Mouse (Mus musculus) thymus, postnatal 25 days (tissue): ENCODE data around the gene Ttc33.
"Not testable (repeated sequence)": the region's sequence is repeated elsewhere in the genome, so short reads cannot be mapped to it uniquely, and the experiment has no call there.

ENCODE experiments used
- DNase-seq: peaks from one replicate; pipeline ENCODE4 v3.0.0; 2022

Gene Ttc33

DNA sequence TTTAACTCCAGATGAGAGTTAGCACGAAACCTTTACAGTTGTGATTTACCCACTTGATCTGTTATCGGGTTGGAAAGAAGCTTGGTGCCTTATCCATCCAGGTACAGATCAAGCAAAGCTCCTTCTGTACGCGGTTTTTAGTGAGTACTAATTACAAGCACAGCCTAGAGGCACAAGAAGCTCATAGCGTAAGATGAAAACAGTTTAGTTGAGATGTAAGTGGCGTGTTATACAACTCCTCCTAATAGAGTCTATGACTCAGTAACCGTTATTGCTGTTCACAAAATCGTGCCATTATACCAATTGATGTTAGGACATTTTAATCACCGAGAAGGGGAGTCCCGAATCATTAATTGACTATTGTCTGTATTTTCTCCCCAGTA lies 959 bp downstream of the Ttc33 start:
- no peak for DNase-seq

- DNase-seq = no peak
Measured at GRCm38 (mm10) chr15:5187116-5187515, 1.8 kb downstream of the Ttc33 start.

- no peak for DNase-seq
Measured at GRCm38 (mm10) chr15:5188029-5188428, 2.7 kb downstream of the Ttc33 start.

- no peak for DNase-seq
Measured at GRCm38 (mm10) chr15:5189504-5190093, 4.3 kb downstream of the Ttc33 start.

DNA sequence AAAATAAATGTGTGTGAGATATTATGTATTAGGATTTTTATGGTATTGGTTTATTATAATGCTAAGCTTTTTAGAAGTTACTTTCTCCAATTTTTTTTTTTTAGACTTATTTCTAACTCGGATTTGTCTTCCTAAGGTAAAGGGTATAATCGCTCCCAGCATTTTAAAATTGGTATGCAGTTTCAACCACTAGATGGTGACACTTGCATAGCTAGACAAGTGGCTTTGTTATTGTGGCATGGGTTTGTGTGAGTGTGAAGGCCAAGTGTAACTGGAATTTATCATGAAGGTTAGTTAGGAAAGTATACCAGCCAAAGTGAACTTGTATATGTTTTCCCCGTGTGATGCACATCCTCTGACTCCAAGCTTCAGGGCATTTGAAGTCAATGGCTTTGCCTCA lies 8.5 kb downstream of the Ttc33 start:
- DNase-seq = peak; percentile 9

DNA sequence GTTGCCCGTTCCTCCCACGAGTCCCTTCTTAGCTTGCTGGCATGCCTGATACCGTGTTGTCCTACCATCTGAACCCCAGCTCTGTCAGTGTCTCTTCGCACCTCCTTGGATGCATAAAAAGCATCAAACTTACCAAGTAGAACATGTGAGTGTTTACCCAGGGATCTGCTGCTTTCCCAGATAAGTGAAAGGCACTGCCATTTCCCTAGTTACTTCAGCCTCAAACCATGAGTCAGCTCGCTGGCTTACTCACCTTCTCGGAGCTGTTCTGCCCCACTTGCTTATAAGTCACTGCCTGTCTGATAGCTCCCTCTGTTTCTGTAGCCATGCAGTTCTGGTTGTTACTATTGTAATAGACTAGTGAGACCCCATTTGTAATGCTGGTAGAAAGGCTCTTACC lies 9.1 kb downstream of the Ttc33 start:
- no peak for DNase-seq

GRCm38 (mm10) chr15:5194931-5195330 lies 9.6 kb downstream of the Ttc33 start:
- no peak for DNase-seq

DNA sequence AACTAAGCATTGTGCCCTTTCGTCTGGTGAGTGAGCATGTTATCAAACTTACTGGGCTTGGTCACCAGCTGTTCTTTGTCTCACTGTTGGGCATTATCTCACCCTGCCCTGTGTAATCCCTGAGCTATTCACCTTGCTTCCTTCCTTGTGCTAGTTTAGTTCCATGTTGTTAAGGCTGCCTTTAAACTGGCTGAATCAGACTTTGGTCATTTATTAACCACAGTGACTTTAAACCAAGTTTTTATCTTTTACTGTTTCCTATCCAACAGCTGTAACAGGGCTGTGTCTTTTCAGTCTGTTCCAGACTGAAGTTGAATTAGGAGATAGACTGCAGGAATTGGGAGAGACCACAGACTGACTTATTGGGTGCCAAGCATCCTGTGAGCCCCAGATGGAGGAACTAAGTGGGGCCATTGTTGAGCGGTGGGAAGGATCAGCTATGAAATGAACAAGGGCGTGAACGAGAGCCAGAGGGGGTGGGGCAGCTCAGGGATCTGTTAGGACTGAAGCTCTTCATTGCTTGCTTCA lies 10.7 kb downstream of the Ttc33 start:
- DNase-seq = no peak

GRCm38 (mm10) chr15:5196691-5197090 lies 11.4 kb downstream of the Ttc33 start:
- DNase-seq = no peak

- DNase-seq = no peak
Measured at GRCm38 (mm10) chr15:5205222-5205621, 19.9 kb downstream of the Ttc33 start.

DNA sequence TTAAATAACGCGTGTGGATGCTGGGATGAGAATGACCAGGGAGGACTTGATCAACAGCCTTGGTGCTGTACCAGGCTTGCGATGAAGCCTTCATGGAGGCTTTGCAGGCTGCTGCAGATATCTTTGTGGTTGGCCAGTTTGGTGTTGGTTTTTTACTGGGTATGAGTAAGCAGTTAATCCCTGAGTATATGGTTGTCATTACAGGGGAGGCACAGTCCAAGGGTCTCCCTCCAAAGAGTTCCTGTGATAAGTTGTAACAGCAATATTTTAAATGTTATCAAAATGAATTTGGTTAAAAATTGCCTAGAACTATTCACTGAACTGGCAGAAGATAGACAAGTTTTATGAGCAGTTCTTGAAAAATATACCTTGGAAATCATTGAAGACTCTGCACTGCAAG lies 23.8 kb downstream of the Ttc33 start:
- DNase-seq = no peak

DNA sequence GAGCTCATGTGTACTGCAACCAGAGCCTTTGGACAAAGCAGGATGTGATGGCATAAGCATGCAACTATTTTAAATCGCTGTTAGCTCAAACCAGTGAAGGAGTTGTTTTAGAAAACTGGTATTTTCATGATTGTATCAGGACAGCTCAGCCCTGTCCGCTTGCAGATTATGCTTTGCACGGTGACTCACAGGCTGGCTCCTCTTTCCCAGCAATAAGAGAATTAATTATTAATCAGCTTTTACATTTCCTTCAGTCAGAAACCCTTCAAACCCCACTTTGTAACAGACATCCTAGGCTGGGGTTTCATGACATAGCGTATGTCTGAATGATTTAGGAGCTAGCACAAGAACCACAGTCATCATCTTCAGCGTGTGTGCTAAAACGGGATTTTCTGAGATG lies 35.2 kb downstream of the Ttc33 start:
- DNase-seq = no peak

- DNase-seq = not testable (repeated sequence)
Measured at GRCm38 (mm10) chr15:5230746-5231145, 45.4 kb downstream of the Ttc33 start.

DNA sequence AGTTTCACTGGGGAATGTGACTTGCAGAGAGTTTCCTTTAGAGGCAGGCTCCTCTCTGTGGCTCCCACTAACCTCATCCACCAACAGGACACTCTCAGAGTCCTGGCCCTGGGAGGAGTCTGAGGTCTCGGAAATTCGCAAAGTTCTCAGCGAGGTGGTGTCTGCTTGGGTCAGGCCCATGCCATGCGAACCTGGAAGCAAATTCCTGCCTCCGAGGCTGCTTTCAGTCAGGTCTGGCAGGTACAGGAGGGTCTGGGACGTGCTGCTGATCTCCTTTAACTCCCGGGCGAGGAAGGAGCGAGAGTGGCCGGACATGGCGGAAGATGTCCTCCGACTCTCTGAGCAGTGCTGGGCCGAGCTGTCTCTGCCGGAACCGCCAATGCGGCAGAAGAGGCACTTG lies 49.3 kb downstream of the Ttc33 start:
- no peak for DNase-seq

DNA sequence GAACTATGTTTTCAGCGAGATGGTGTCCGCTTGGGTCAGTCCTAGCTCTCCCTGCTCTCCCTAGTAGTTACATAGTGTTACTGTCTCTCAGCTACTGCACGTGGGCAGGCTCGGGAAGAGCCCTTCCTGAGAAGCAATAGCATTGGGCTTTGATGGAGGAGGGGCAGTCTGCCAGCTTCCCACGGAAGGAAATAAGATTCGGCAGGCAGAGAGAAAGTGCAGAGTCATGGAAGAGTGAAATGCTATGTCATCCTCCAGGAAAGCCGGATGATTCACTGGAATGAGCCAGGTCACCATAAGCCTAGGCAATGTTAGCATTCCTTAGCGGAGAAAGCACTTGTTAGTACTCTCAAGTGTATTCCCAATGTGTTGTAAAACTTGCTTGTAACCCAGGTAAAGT lies 50.2 kb downstream of the Ttc33 start:
- DNase-seq = no peak

DNA sequence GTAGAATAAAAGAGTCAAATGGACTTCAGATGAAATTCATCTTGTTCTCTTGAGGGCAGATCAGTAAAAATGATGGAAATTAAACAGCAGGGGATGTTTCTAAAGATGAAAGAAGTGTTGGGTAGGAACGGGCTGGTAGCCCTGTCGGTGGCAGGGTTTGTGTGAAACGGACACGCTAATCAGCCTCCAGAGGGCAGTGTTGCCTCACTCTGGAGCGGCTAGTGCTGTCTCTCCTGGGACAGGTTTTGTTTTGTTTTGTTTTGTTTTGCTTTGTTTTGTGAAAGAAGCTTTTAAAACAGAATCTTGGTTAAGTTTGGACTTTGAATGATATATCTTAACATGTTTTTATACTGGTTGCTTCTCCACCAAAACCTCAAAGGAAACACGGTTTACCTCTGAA lies 51.2 kb downstream of the Ttc33 start:
- peak; percentile 86 for DNase-seq

DNA sequence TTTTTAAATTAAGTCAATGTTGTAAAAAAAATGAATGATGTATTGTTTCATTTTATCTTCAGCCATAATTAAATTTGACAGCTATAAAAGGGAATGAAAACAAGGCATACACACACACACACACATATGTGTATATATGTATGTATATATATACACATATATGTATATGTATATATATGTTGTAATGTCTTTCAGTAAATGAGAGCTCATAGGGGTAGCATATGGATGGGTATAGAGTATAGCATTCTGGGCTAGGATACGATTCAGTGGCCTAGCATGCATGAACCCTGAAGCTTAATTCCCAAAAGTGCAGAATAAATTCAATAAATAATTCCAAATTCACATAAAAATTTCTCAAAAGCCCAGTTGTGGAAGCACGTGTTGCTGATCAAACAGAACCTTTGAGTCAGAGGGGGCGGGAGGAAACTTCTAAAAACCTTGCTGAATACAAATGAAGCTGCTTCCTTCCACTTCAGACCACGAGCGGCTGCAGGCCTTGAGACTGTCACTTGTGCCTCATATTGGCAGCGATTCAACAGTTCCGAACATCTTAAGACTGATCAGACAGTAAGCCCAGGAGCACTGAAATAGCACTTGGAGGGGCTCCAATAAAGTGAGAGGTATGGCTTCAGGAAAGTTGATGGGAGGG lies 51.8 kb downstream of the Ttc33 start:
- DNase-seq = peak; percentile 64

DNA sequence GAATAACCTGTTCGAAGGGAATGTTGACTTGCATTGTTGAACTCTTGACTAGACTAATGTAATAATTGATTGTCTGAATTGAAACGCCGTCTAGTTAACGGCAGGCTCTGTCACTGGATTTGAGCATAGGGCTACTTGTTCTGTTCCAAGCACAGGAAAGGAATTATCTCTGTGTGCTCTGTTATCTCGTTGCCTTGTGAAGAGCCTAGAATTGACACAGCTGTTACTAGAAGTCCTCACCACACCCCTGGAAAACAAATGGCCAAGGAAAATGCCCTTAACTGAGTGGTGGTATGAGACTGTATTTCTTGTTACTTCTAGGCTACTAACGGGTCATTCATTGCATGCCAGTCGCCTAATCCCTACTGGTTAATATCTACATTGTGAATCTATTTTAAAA lies 52.7 kb downstream of the Ttc33 start:
- DNase-seq = no peak

- no peak for DNase-seq
Measured at GRCm38 (mm10) chr15:5238553-5238952, 53.2 kb downstream of the Ttc33 start.

DNA sequence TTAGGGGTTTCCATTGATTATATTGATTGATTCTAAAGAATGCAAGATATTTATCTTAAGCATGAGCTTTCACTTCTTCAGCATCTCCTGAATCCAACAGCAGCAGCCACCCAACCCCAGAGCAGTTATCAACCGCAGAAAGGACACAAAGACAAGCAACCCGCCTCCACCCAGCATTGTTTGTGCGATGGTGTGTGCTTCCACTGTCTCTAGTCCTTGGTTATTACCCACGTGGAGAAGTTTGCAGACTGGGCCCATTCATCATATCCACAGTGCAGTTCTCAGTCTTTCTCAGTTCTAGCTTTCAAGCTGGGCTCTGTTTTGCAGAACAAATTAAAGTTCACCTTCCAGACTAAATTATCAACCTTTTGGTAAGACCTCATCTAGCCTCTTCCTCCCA lies 54.0 kb downstream of the Ttc33 start:
- no peak for DNase-seq

DNA sequence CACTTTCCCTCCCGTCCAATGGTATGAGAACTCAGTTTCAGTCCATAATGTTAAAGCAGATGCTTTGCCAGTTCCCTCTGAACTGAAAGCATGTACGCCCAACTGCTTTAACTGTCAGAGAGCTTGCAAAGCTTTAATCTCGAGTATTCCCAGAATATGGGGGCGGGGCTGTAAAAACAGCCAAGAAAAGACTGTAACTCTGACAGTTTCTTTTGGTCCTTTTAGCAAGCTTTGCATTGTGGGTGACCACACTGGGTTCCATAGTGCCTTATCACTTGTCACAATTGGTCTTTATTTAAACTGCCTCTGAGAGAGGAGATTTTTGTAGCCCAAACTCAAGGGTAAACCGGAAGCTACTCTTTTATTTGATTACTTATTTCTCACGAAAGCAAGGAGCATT lies 54.6 kb downstream of the Ttc33 start:
- DNase-seq = peak; percentile 47

- no peak for DNase-seq
Measured at GRCm38 (mm10) chr15:5240360-5240759, 55.0 kb downstream of the Ttc33 start.

- DNase-seq = peak; percentile 81
Measured at GRCm38 (mm10) chr15:5241304-5242201, 56.2 kb downstream of the Ttc33 start.
